Mouse (Mus musculus) liver, adult 2 months (tissue): Measurements from ENCODE around the gene Serpinc1. TPM values are rescaled to one million over a fixed set of nuclear protein-coding genes. Genes with fewer than 3 reads are reported as not detected.
"Not testable (repeated sequence)": the region's sequence is repeated elsewhere in the genome, so short reads cannot be mapped to it uniquely, and the experiment has no call there.

Experiments
- DNase-seq: peaks from one replicate; pipeline ENCODE4 v3.0.0-alpha.2; 2011; ENCODE audit warnings: low read depth, low spot score; ENCODE audit errors: extremely low read depth
- H3K27ac ChIP-seq: fragments of 200-500 bp; replicated peaks from 2 replicates; pipeline ENCODE4 v1.5.1; 2012; ENCODE audit warnings: low read depth, mild to moderate bottlenecking, control low read depth, inconsistent platforms, low read length; ENCODE audit not compliant: insufficient read depth
- H3K27me3 ChIP-seq: fragments of 200-500 bp; 2 replicates; pipeline ENCODE4 v1.6.1; 2012; ENCODE audit warnings: mild to moderate bottlenecking, moderate library complexity, low read length, inconsistent platforms; ENCODE audit not compliant: control insufficient read depth, insufficient read depth
- H3K36me3 ChIP-seq: fragments of 200-500 bp; 2 replicates; pipeline ENCODE4 v1.6.1; 2012; ENCODE audit warnings: low read length, inconsistent platforms; ENCODE audit not compliant: control insufficient read depth, insufficient read depth
- H3K4me1 ChIP-seq: fragments of 200-500 bp; 2 replicates; pipeline ENCODE4 v1.6.1; 2011; ENCODE audit warnings: low read length; ENCODE audit not compliant: control insufficient read depth, insufficient read depth
- H3K4me3 ChIP-seq: fragments of 200-500 bp; 2 replicates; pipeline ENCODE4 v1.5.1; 2011; ENCODE audit warnings: low read depth, mild to moderate bottlenecking, control low read depth, low read length, moderate library complexity; ENCODE audit not compliant: insufficient read depth
- H3K79me2 ChIP-seq: fragments of 200-500 bp; 2 replicates; pipeline ENCODE4 v1.6.1; 2012; ENCODE audit warnings: inconsistent platforms, mild to moderate bottlenecking, low read length, moderate library complexity; ENCODE audit not compliant: control insufficient read depth, insufficient read depth
- H3K9ac ChIP-seq: fragments of 200-500 bp; 2 replicates; pipeline ENCODE4 v1.6.1; 2012; ENCODE audit warnings: low read depth, mild to moderate bottlenecking, control low read depth, inconsistent platforms, low read length
- CTCF ChIP-seq: fragments of 200-500 bp; IDR thresholded peaks from 2 replicates; pipeline ENCODE4 v1.5.1; 2011; ENCODE audit warnings: low read depth, low read length, control low read depth
- POLR2A ChIP-seq: fragments of 200-500 bp; IDR thresholded peaks from 2 replicates; pipeline ENCODE4 v1.6.1; 2011; ENCODE audit warnings: low read length, control low read depth; ENCODE audit not compliant: insufficient read depth; ENCODE audit errors: extremely low read depth
- WGBS: fragments of 180-500 bp; shearing (Covaris S2); methylation state at CpG from one replicate; pipeline ENCODE4 v1.1.7; 2018; 5-methylcytosine and 5-hydroxymethylcytosine counted together
- polyA plus RNA-seq: library from polyadenylated mRNA; depleted of rRNA; stranded (reverse); fragments of >200 nt; gene quantifications from 2 replicates; pipeline ENCODE4 v1.2.3, GENCODE M21; 2012
- total RNA-seq: library from RNA; depleted of rRNA; stranded (reverse); fragments of >200 nt; gene quantifications from 2 replicates; pipeline ENCODE4 v1.2.3, GENCODE M21; 2014

Serpinc1 gene
- total and polyA plus RNA-seq, 2 experiments = 3,274 to 5,808 TPM

- 26% methylated on average over 5 of the region's 5 CpGs for WGBS
- no peaks in the 10 kb centered on the region for H3K79me2 ChIP-seq
- TF ChIP-seq POLR2A = no peak
- no peak for TF ChIP-seq CTCF
- H3K36me3 ChIP-seq = peaks cover 52% of the 10 kb centered on the region
- no peaks in the 10 kb centered on the region; the same call in 1 of the 2 replicates for H3K4me1 ChIP-seq
- no peak overlapping the region for H3K9ac ChIP-seq
- H3K4me3 ChIP-seq = no peak overlapping the region
- peak; percentile 26 for DNase-seq
- no peak overlapping the region for H3K27ac ChIP-seq
- no peaks in the 10 kb centered on the region for H3K27me3 ChIP-seq
These were observed 9.7 kb upstream of the Serpinc1 start for GRCm38 (mm10) chr1:160968643-160969042.

- TF ChIP-seq CTCF (no peak), POLR2A (no peak)
- 11% methylated on average over 5 of the region's 5 CpGs for WGBS
These were observed 1.6 kb downstream of the Serpinc1 start for GRCm38 (mm10) chr1:160980021-160980420.

GRCm38 (mm10) chr1:160980537-160981234 is 2.3 kb downstream of the Serpinc1 start:
- H3K27ac ChIP-seq = peak overlapping the region; percentile 100
- peaks cover 6% of the 10 kb centered on the region; the same call in 1 of the 2 replicates for H3K79me2 ChIP-seq
- peaks cover 34% of the 10 kb centered on the region for H3K4me1 ChIP-seq
- no peaks in the 10 kb centered on the region for H3K27me3 ChIP-seq
- peak overlapping the region; percentile 73 for H3K9ac ChIP-seq
- no peaks in the 10 kb centered on the region for H3K36me3 ChIP-seq
- DNase-seq = peak; percentile 96
- TF ChIP-seq POLR2A = no peak
- no peak for TF ChIP-seq CTCF
- WGBS = 17% methylated on average over 8 of the region's 8 CpGs
- peak overlapping the region; percentile 49 for H3K4me3 ChIP-seq

More at GRCm38 (mm10) chr1:160980021-160980420, 1.6 kb downstream of the Serpinc1 start:
- DNase-seq = peak; percentile 91
- peaks cover 6% of the 10 kb centered on the region; the same call in 1 of the 2 replicates for H3K79me2 ChIP-seq
- H3K4me1 ChIP-seq = peaks cover 29% of the 10 kb centered on the region
- peak overlapping the region; percentile 100 for H3K27ac ChIP-seq
- no peaks in the 10 kb centered on the region; the same call in 1 of the 2 replicates for H3K36me3 ChIP-seq
- H3K27me3 ChIP-seq = no peaks in the 10 kb centered on the region
- peak overlapping the region; percentile 73 for H3K9ac ChIP-seq
- H3K4me3 ChIP-seq = peak overlapping the region; percentile 55

GRCm38 (mm10) chr1:160981337-160981736 is 3.0 kb downstream of the Serpinc1 start:
- H3K4me3 ChIP-seq = no peak overlapping the region
- peaks cover 6% of the 10 kb centered on the region; the same call in 1 of the 2 replicates for H3K79me2 ChIP-seq
- peak overlapping the region; percentile 96 for H3K27ac ChIP-seq
- no peaks in the 10 kb centered on the region for H3K27me3 ChIP-seq
- TF ChIP-seq CTCF (no peak), POLR2A (no peak)
- H3K9ac ChIP-seq = peak overlapping the region; percentile 63
- H3K36me3 ChIP-seq = no peaks in the 10 kb centered on the region
- peaks cover 40% of the 10 kb centered on the region for H3K4me1 ChIP-seq
- 36% methylated on average over 4 of the region's 4 CpGs for WGBS
- DNase-seq = peak; percentile 56

GRCm38 (mm10) chr1:160982887-160983286 is 4.5 kb downstream of the Serpinc1 start:
- WGBS = 6% methylated on average over 3 of the region's 3 CpGs
- peak; percentile 60 for DNase-seq
- no peaks in the 10 kb centered on the region for H3K27me3 ChIP-seq
- no peak overlapping the region for H3K4me3 ChIP-seq
- peaks cover 35% of the 10 kb centered on the region for H3K4me1 ChIP-seq
- TF ChIP-seq CTCF (no peak), POLR2A (no peak)
- H3K9ac ChIP-seq = peak overlapping the region; percentile 45; the same call in 1 of the 2 replicates
- peak overlapping the region; percentile 69 for H3K27ac ChIP-seq
- H3K79me2 ChIP-seq = peaks cover 11% of the 10 kb centered on the region
- no peaks in the 10 kb centered on the region for H3K36me3 ChIP-seq

GRCm38 (mm10) chr1:160984731-160985130 is 6.3 kb downstream of the Serpinc1 start:
- 76% methylated on average over 1 of the region's 1 CpGs for WGBS
- H3K4me3 ChIP-seq, H3K9ac ChIP-seq, H3K27me3 ChIP-seq, DNase-seq, H3K36me3 ChIP-seq: not testable (repeated sequence)
- peaks cover 16% of the 10 kb centered on the region for H3K79me2 ChIP-seq
- peaks cover 35% of the 10 kb centered on the region for H3K4me1 ChIP-seq
- H3K27ac ChIP-seq = peak overlapping the region; percentile 45
